Mouse (Mus musculus): ENCODE measurements at regions not wholly inside any gene's neighbourhood (a gene's known extent, or its start where the extent isn't known, plus 50 kb on each side); places are given as distances from the start of the nearest gene placed in this dataset.

DNA sequence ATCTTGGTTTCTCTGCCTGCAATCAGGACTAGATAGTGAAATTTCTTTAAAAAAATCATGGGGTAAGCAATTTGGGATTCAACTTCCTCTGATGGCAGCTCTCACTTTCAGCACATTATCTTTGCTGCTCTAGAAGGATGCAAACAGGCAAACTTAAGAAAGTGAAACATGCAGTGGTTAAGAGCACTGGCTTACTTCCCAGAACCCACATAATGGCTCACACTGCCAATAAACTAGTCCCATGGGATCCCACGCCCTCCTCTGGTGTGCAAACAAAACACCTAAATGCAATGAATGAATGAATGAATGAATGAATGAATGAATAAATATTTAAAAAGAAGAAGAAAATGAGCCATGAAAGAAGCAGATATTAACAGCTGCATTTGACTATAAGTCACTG lies 356.1 kb upstream of the Kif2a start:
- TF ChIP-seq TAL1 (IDR thresholded peaks at IDR 0.05; ENCODE audit: low read length) = no peak
- TF ChIP-seq GATA1 (IDR thresholded peaks at IDR 0.05; ENCODE audit: low read length) = no peak
